Mouse (Mus musculus) liver, embryonic 16.5 days (tissue): Measurements from ENCODE around the gene Shroom4. TPM values are rescaled to one million over a fixed set of nuclear protein-coding genes. Genes with fewer than 3 reads are reported as not detected.

Experiments
- ATAC-seq: fragments of 200-750 bp; cut with Nextera tagmentation; 2 replicates; pipeline ENCODE4 v1.8.0; 2017; ENCODE audit warnings: low read depth, mild to moderate bottlenecking, moderate number of reproducible peaks, moderate library complexity
- H3K27ac ChIP-seq: fragments of 300-500 bp; sonication (generic); 2 replicates; pipeline ENCODE4 v1.5.1; 2014; ENCODE audit warnings: mild to moderate bottlenecking, low read length
- H3K27me3 ChIP-seq: fragments of 300-500 bp; sonication (generic); 2 replicates; pipeline ENCODE4 v1.6.1; 2014; ENCODE audit warnings: low read depth, low read length, mixed read lengths; ENCODE audit not compliant: control insufficient read depth, insufficient read depth
- H3K36me3 ChIP-seq: fragments of 300-500 bp; sonication (generic); 2 replicates; pipeline ENCODE4 v1.6.1; 2014; ENCODE audit warnings: mild to moderate bottlenecking; ENCODE audit not compliant: control insufficient read depth, insufficient read depth
- H3K4me1 ChIP-seq: fragments of 300-500 bp; sonication (generic); 2 replicates; pipeline ENCODE4 v1.6.1; 2014; ENCODE audit warnings: low read depth, low read length, mixed read lengths; ENCODE audit not compliant: control insufficient read depth
- H3K4me2 ChIP-seq: fragments of 300-500 bp; sonication (generic); 2 replicates; pipeline ENCODE4 v1.6.1; 2014; ENCODE audit warnings: low read depth, low read length, mixed read lengths
- H3K4me3 ChIP-seq: fragments of 300-500 bp; sonication (generic); 2 replicates; pipeline ENCODE4 v1.5.1; 2014; ENCODE audit warnings: low read depth, mild to moderate bottlenecking, low read length
- H3K9ac ChIP-seq: fragments of 300-500 bp; sonication (generic); 2 replicates; pipeline ENCODE4 v1.6.1; 2014; ENCODE audit warnings: low read depth, low read length
- H3K9me3 ChIP-seq: fragments of 300-500 bp; sonication (generic); replicated peaks from 2 replicates; pipeline ENCODE4 v1.6.1; 2016; ENCODE audit warnings: low read length; ENCODE audit not compliant: control insufficient read depth
- WGBS: fragments of 180-500 bp; shearing (Covaris S2); extraction: QIAGEN DNeasy Blood & Tissue Kit; methylation state at CpG from one replicate; pipeline ENCODE4 v1.1.7; 2014; ENCODE audit not compliant: insufficient replicate concordance; 5-methylcytosine and 5-hydroxymethylcytosine counted together
- polyA plus RNA-seq: library from polyadenylated mRNA; unstranded; fragments of >200 nt; fragmentation: Nextera tagmentation; extraction: Ambion mirVana; gene quantifications from 2 replicates; pipeline ENCODE4 v1.2.1, GENCODE M21; 2015

Shroom4 gene
- polyA plus RNA-seq, 1 experiment from 2014 or later, result 0.28 TPM

DNA sequence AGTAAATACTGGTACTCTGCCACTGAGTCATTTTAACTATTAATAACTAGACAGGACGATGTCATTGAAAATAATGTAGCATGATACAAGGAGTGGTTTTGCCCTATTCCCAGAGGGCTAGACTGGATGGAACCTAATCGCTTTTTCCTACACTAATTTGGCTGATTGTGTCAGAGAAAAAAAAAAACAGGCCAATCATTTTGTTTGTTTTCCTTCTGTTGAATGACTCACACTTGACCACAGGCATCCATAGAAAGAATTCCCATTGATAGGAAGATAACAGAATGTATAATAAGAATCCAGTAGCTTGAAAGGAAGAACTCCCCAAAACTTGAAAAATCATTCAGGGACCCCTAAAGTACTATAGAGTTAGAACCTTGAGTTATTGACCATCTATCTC lies 137.0 kb downstream of the Shroom4 start:
- Histone ChIP-seq H3K4me2 (no peak overlapping the region), H3K27ac (no peak overlapping the region), H3K4me1 (no peaks in the 10 kb centered on the region), H3K27me3 (no peaks in the 10 kb centered on the region), H3K4me3 (no peak overlapping the region), H3K9me3 (no peaks in the 10 kb centered on the region), H3K36me3 (no peaks in the 10 kb centered on the region), H3K9ac (no peak overlapping the region)
- ATAC-seq, result no peak
- 61% methylated on average over 2 of the region's 2 CpGs for WGBS

- H3K4me3 ChIP-seq, result no peak overlapping the region
- H3K9ac ChIP-seq, result no peak overlapping the region
- 30% methylated on average over 2 of the region's 2 CpGs for WGBS
- no peak overlapping the region for H3K27ac ChIP-seq
- H3K9me3 ChIP-seq, result no peaks in the 10 kb centered on the region
- H3K36me3 ChIP-seq, result no peaks in the 10 kb centered on the region
- no peaks in the 10 kb centered on the region for H3K27me3 ChIP-seq
- H3K4me2 ChIP-seq, result no peak overlapping the region
- no peak for ATAC-seq
- H3K4me1 ChIP-seq, result no peaks in the 10 kb centered on the region
These were observed 138.0 kb downstream of the Shroom4 start for GRCm38 (mm10) chrX:6537689-6538088.

- 56% methylated on average over 1 of the region's 1 CpGs for WGBS
- Histone ChIP-seq H3K4me1 (no peaks in the 10 kb centered on the region), H3K27me3 (no peaks in the 10 kb centered on the region)
These were observed 165.4 kb downstream of the Shroom4 start for GRCm38 (mm10) chrX:6565066-6565465.

GRCm38 (mm10) chrX:6574511-6574910 lies 174.9 kb downstream of the Shroom4 start:
- WGBS, result 50% methylated on average over 1 of the region's 1 CpGs
- Histone ChIP-seq H3K4me1 (no peaks in the 10 kb centered on the region), H3K27me3 (no peaks in the 10 kb centered on the region), H3K36me3 (no peaks in the 10 kb centered on the region), H3K27ac (no peak overlapping the region), H3K9me3 (no peaks in the 10 kb centered on the region), H3K4me2 (no peak overlapping the region), H3K9ac (no peak overlapping the region), H3K4me3 (no peak overlapping the region)
- ATAC-seq, result no peak

More at GRCm38 (mm10) chrX:6565066-6565465, 165.4 kb downstream of the Shroom4 start:
- Histone ChIP-seq H3K4me3 (no peak overlapping the region), H3K36me3 (no peaks in the 10 kb centered on the region), H3K9ac (no peak overlapping the region), H3K4me2 (no peak overlapping the region), H3K9me3 (no peaks in the 10 kb centered on the region), H3K27ac (no peak overlapping the region)
- ATAC-seq, result no peak

DNA sequence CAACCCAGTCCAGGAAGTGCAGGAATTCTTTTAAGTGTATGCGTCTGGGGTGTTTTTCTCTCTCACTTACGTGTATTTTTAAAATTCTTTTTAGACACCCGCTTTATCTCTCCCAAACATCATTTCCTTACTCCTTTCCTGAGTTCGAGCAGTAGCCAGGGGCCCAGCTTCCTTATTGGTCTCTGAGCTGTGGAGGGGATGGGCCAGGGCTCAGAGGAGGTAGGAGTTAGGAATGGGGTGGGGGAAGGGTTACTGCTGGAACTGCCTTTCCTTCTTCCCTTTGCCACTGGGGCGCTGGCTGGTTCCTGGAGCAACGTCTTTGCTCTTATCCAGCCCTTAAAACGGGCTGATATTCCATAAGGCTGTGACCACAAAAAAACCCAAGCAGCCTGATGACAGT lies 177.3 kb downstream of the Shroom4 start:
- Histone ChIP-seq H3K4me3 (no peak overlapping the region), H3K27ac (no peak overlapping the region), H3K9me3 (no peaks in the 10 kb centered on the region), H3K4me1 (no peaks in the 10 kb centered on the region), H3K27me3 (no peaks in the 10 kb centered on the region), H3K36me3 (no peaks in the 10 kb centered on the region), H3K9ac (no peak overlapping the region), H3K4me2 (no peak overlapping the region)
- WGBS, result 27% methylated on average over 7 of the region's 7 CpGs
- ATAC-seq, result no peak

- 49% methylated on average over 6 of the region's 6 CpGs for WGBS
These were observed 181.0 kb downstream of the Shroom4 start for GRCm38 (mm10) chrX:6580671-6581070.

GRCm38 (mm10) chrX:6581181-6581580 lies 181.5 kb downstream of the Shroom4 start:
- H3K36me3 ChIP-seq, result no peaks in the 10 kb centered on the region
- H3K4me3 ChIP-seq, result no peak overlapping the region
- no peaks in the 10 kb centered on the region for H3K27me3 ChIP-seq
- H3K9ac ChIP-seq, result no peak overlapping the region
- no peak overlapping the region for H3K4me2 ChIP-seq
- no peaks in the 10 kb centered on the region for H3K9me3 ChIP-seq
- no peak for ATAC-seq
- H3K4me1 ChIP-seq, result no peaks in the 10 kb centered on the region
- 50% methylated on average over 1 of the region's 1 CpGs for WGBS
- no peak overlapping the region for H3K27ac ChIP-seq

More at GRCm38 (mm10) chrX:6580671-6581070, 181.0 kb downstream of the Shroom4 start:
- Histone ChIP-seq H3K9me3 (no peaks in the 10 kb centered on the region), H3K27ac (no peak overlapping the region), H3K36me3 (no peaks in the 10 kb centered on the region), H3K4me2 (no peak overlapping the region), H3K4me1 (no peaks in the 10 kb centered on the region), H3K4me3 (no peak overlapping the region), H3K27me3 (no peaks in the 10 kb centered on the region), H3K9ac (no peak overlapping the region)
- ATAC-seq, result no peak

- Histone ChIP-seq H3K4me3 (no peak overlapping the region), H3K4me1 (no peaks in the 10 kb centered on the region), H3K9ac (no peak overlapping the region), H3K27ac (no peak overlapping the region), H3K36me3 (no peaks in the 10 kb centered on the region), H3K27me3 (no peaks in the 10 kb centered on the region), H3K9me3 (no peaks in the 10 kb centered on the region), H3K4me2 (no peak overlapping the region)
- no peak for ATAC-seq
- 76% methylated on average over 2 of the region's 2 CpGs for WGBS
These were observed 183.0 kb downstream of the Shroom4 start for GRCm38 (mm10) chrX:6582646-6583045.

- ATAC-seq, result no peak
- WGBS, result 54% methylated on average over 3 of the region's 3 CpGs
- H3K4me1 ChIP-seq, result no peaks in the 10 kb centered on the region
These were observed 194.5 kb downstream of the Shroom4 start for GRCm38 (mm10) chrX:6594183-6594582.

More at GRCm38 (mm10) chrX:6594183-6594582, 194.5 kb downstream of the Shroom4 start:
- no peak overlapping the region for H3K9ac ChIP-seq
- H3K9me3 ChIP-seq, result no peaks in the 10 kb centered on the region
- no peaks in the 10 kb centered on the region for H3K27me3 ChIP-seq
- no peak overlapping the region for H3K4me3 ChIP-seq
- no peaks in the 10 kb centered on the region for H3K36me3 ChIP-seq
- H3K4me2 ChIP-seq, result no peak overlapping the region
- no peak overlapping the region for H3K27ac ChIP-seq
